Mouse (Mus musculus): ENCODE measurements at regions not wholly inside any gene's neighbourhood (a gene's known extent, or its start where the extent isn't known, plus 50 kb on each side); places are given as distances from the start of the nearest gene placed in this dataset.

DNA sequence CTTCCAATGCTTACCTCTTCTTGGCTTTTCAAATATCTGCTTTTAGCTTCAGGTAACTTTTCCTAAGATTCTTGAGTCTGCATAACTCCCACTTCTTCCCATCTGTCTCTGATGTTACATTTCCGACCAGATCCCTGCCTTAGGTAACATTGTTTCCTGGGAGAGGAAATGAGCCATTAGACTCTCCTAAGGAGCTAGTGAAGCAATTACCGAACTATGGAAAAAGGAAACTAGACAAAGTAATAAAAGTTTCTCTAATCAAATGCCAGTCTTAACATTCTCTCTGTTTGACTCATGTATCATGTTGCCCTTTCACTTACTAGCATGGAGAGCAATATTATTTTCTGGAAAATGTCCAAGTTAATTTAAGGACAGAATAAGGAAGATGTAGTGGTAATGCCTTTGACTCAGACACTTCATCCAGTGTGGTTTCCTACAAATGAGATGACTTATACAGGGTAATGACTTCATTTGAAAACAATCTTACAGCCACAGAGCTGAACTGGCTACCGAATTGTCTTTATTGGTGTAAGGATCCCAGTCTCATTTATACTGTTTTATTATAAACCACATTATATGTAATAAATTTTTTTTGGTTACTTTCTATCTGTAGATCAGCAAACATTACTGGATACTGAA is 263.8 kb upstream of the Fam84a start:
- DNase-seq (ENCODE audit: low read depth, low spot score): no peak

GRCm38 (mm10) chr12:14411102-14411501 is 259.2 kb upstream of the Fam84a start:
- DNase-seq (ENCODE audit: low read depth, low spot score): no peak

DNA sequence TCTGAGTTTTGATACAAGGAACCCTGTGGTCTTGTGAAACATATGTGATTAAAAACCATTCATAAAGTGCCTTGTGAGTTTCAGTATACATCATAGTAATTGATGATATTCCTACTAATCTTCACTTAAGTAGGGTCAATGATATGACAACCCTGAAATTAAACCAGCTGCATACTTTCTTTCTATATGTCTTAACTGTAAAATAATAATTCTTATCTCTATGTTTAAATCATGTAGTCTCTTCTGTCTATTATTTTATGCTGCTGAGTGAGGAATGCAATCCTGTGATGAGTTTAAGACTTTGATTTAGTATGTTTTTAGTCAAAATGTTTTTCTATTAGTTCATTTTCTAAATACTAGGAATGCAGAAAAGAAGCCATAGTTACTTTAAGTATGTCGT is 253.9 kb upstream of the Fam84a start:
- no peak for DNase-seq (ENCODE audit: low read depth, low spot score)

- DNase-seq (ENCODE audit: low read depth, low spot score): no peak
Measured at GRCm38 (mm10) chr12:14376211-14376610, 224.4 kb upstream of the Fam84a start.

GRCm38 (mm10) chr12:14338244-14338799 is 186.5 kb upstream of the Fam84a start:
- DNase-seq (ENCODE audit: low read depth, low spot score): no peak

DNA sequence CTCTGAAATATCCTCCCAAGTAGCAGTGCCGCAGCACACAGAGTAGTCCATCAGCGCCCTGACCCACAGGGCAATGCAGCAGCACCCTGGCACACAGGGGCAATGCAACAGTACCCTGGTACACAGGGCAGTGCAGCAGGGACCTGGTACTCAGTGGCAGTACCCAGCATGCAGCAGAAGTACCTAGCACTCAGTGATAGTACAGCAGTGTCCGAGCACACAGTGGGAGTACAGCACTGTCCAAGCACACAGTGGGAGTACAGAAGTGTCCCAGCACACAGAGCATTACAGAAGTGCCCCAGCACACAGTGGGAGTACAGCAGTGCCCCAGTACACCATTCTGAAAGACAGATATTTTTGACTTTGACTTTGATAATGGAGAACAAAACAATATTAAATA is 186.0 kb upstream of the Fam84a start:
- DNase-seq (ENCODE audit: low read depth, low spot score): no peak

DNA sequence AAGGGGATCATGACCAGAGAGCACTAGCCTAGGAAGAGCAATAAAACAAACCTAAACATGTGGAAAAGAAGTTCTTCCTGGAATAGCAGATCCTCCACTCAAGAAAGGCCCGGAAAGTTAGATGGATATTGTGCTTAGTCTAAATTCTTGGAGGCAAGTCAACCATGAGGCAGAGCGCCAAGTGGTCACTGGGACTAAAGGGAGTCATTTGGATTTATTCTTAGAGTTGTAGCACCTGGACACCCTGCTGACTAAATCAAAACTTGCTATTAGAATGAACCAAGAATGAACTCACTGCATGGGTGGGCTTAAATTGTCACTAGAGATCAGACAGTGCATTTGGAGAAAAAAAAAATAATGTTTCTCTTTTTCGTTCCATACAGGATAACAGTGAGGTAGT is 166.8 kb upstream of the Fam84a start:
- no peak for DNase-seq (ENCODE audit: low read depth, low spot score)

GRCm38 (mm10) chr12:14316392-14316791 is 164.5 kb upstream of the Fam84a start:
- no peak for DNase-seq (ENCODE audit: low read depth, low spot score)

DNA sequence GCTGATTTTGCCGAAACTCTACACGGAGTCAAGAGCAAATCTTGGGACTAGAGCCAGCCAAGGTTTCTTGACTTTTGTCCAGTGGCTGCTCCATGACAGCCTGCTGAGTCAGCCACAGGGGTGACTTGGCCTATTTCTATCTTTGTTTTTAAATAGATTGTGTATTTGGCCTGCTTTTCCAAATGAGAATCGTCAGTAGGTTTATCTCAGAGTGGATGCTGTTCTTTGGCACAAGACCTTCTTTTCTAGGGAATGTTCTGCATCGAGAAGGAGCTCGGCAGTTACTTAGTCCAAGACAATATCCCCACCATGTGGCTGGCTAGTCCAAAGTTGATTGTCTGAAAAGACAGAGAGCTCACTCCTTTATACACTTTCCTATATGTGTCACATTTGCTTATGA is 163.9 kb upstream of the Fam84a start:
- no peak for DNase-seq (ENCODE audit: low read depth, low spot score)

- no peak for DNase-seq (ENCODE audit: low read depth, low spot score)
Measured at GRCm38 (mm10) chr12:14302366-14302930, 150.6 kb upstream of the Fam84a start.

- no peak for DNase-seq (ENCODE audit: low read depth, low spot score)
Measured at GRCm38 (mm10) chr12:14301676-14302365, 150.0 kb upstream of the Fam84a start.

DNA sequence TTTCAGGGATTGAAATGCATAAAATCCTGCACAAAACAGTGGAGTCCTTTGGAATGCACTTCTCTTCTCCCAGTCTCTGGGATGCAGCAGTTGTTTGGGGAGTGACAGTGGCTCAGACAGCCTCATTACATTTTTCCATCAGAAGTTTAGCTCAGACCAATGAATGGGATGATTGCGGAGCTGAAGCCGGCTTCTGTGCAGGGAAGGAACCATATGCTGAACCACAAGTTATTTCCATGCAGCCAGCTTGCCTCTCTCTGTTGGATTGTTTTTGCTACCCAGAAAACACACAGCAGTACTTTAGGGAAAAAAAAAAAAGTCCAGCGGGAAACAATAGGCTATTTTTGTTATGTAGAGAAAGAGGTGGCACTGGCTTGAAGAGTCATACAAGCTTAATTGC is 140.2 kb upstream of the Fam84a start:
- DNase-seq (ENCODE audit: low read depth, low spot score): no peak

DNA sequence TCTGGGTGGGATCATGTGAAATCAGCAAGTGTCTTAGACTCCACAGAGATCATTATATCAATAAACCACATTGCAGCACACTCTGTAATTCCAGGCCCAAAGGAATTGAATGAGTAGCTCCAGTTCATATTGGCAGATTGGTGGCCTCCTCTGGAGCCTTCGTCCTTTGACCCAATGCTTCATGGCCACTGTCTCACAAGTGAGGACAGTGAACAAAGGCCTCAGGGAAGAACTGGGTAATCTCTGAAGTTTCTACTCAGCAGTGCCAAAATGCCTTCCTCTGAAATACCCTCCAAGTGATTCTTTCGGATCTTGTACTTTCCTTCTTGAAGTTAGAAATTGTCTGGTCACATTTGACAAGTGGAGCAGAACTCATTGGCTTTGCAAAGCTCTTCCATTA is 135.8 kb upstream of the Fam84a start:
- DNase-seq (ENCODE audit: low read depth, low spot score): no peak

DNA sequence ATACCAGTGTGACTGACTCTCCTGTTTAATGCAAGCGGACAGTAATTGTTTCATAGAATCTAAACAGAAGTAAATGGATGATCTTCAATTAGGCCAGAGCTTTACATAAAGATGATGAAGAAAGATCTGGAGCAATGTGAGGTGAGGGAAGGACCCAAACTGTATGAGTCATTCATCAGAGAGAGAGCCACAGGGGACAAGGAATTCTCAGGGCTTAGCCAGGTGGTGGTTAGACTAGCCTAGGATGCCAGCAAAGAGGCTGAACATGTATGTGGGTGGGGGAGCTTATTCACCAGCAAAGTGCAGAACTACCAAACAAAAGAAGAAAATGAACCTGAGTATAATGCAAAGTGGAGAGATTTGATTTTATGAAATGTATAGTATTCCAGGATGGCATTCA is 134.8 kb upstream of the Fam84a start:
- DNase-seq (ENCODE audit: low read depth, low spot score): no peak

- DNase-seq (ENCODE audit: low read depth, low spot score): no peak
Measured at GRCm38 (mm10) chr12:14285870-14286535, 134.1 kb upstream of the Fam84a start.

- peak; percentile 1 for DNase-seq (ENCODE audit: low read depth, low spot score)
Measured at GRCm38 (mm10) chr12:14283106-14283692, 131.3 kb upstream of the Fam84a start.

GRCm38 (mm10) chr12:14275265-14275664 is 123.4 kb upstream of the Fam84a start:
- DNase-seq (ENCODE audit: low read depth, low spot score): no peak

GRCm38 (mm10) chr12:14274796-14275195 is 122.9 kb upstream of the Fam84a start:
- no peak for DNase-seq (ENCODE audit: low read depth, low spot score)

- no peak for DNase-seq (ENCODE audit: low read depth, low spot score)
Measured at GRCm38 (mm10) chr12:14271216-14271615, 119.4 kb upstream of the Fam84a start.

DNA sequence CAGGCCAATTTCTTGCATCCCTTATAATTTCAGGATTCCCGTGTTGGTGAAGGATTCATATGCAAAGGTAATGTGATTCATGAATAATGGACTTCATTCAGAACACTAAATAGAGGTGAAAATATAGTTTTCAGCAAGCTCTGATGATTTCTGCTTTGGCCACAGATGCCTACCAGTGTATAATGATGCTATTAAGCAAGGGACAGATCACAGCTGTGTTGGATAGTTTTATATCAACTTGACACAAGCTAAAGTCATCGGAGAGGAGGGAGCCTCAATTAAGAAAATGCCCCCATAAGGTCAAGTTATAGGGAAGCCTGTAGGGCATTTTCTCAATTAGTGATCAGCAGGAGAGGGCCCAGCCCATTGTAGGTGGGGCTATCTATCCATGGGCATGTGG is 109.2 kb upstream of the Fam84a start:
- no peak for DNase-seq (ENCODE audit: low read depth, low spot score)

GRCm38 (mm10) chr12:14260288-14260687 is 108.4 kb upstream of the Fam84a start:
- DNase-seq (ENCODE audit: low read depth, low spot score): no peak

GRCm38 (mm10) chr12:14253336-14253735 is 101.5 kb upstream of the Fam84a start:
- DNase-seq (ENCODE audit: low read depth, low spot score): no peak
